Mouse (Mus musculus): ENCODE measurements at regions not wholly inside any gene's neighbourhood (a gene's known extent, or its start where the extent isn't known, plus 50 kb on each side); places are given as distances from the start of the nearest gene placed in this dataset.

GRCm38 (mm10) chr12:6211266-6211665 is 835.8 kb upstream of the Klhl29 start:
- DNase-seq: peak; percentile 62

GRCm38 (mm10) chr12:6189232-6189631 is 813.8 kb upstream of the Klhl29 start:
- DNase-seq: no peak

- no peak for DNase-seq
Observed at GRCm38 (mm10) chr12:6168795-6169194, 793.3 kb upstream of the Klhl29 start.

GRCm38 (mm10) chr12:6154287-6154686 is 778.8 kb upstream of the Klhl29 start:
- no peak for DNase-seq

GRCm38 (mm10) chr12:6151476-6151875 is 776.0 kb upstream of the Klhl29 start:
- DNase-seq: no peak

- no peak for DNase-seq
Observed at GRCm38 (mm10) chr12:6132451-6132850, 757.0 kb upstream of the Klhl29 start.

GRCm38 (mm10) chr12:6119557-6119956 is 744.1 kb upstream of the Klhl29 start:
- DNase-seq: no peak

- DNase-seq: no peak
Observed at GRCm38 (mm10) chr12:6115254-6115653, 739.8 kb upstream of the Klhl29 start.

- DNase-seq: no peak
Observed at GRCm38 (mm10) chr12:6097295-6097694, 721.8 kb upstream of the Klhl29 start.

GRCm38 (mm10) chr12:6087627-6088350 is 712.3 kb upstream of the Klhl29 start:
- no peak for DNase-seq

- DNase-seq: no peak
Observed at GRCm38 (mm10) chr12:6087071-6087470, 711.6 kb upstream of the Klhl29 start.

GRCm38 (mm10) chr12:6046866-6047689 is 671.6 kb upstream of the Klhl29 start:
- peak; percentile 9 for DNase-seq

- DNase-seq: no peak
Observed at GRCm38 (mm10) chr12:6046110-6046509, 670.6 kb upstream of the Klhl29 start.

GRCm38 (mm10) chr12:6042326-6042725 is 666.8 kb upstream of the Klhl29 start:
- no peak for DNase-seq

- DNase-seq: no peak
Observed at GRCm38 (mm10) chr12:6024111-6024510, 648.6 kb upstream of the Klhl29 start.

GRCm38 (mm10) chr12:6022490-6022889 is 647.0 kb upstream of the Klhl29 start:
- DNase-seq: no peak

GRCm38 (mm10) chr12:6000961-6001360 is 625.5 kb upstream of the Klhl29 start:
- no peak for DNase-seq

GRCm38 (mm10) chr12:5997366-5997765 is 621.9 kb upstream of the Klhl29 start:
- no peak for DNase-seq

GRCm38 (mm10) chr12:5996672-5997071 is 621.2 kb upstream of the Klhl29 start:
- DNase-seq: no peak

GRCm38 (mm10) chr12:5983937-5984610 is 608.6 kb upstream of the Klhl29 start:
- no peak for DNase-seq

- DNase-seq: no peak
Observed at GRCm38 (mm10) chr12:5982096-5982495, 606.6 kb upstream of the Klhl29 start.

GRCm38 (mm10) chr12:5975926-5976325 is 600.4 kb upstream of the Klhl29 start:
- no peak for DNase-seq

- no peak for DNase-seq
Observed at GRCm38 (mm10) chr12:5969556-5969955, 594.1 kb upstream of the Klhl29 start.

GRCm38 (mm10) chr12:5956141-5956540 is 580.7 kb upstream of the Klhl29 start:
- no peak for DNase-seq

Measured in right cerebral cortex, postnatal 25 days (tissue).